Mouse (Mus musculus): ENCODE data around the gene Tada3.

DNA sequence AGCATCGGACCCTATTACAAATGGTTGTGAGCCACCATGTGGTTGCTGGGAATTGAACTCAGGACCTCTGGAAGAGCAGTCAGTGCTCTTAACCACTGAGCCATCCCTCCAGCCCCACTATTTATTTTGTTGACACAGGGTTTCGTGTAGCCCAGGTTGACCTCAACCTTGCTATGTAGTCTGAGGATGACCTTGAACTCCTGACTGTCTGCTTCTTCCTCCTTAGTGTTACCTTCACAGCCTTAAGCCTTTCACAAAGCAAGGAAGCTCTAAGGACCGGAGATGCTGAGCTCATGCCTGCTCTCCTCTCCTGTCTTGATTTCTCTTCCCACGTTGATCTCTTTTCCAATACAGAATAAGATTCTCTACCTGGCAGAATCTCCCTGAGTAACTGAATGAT is 30.8 kb downstream of the Tada3 start:
- no peak for TF ChIP-seq CTCF (IDR thresholded peaks at IDR 0.05; ENCODE audit: extremely low read depth, insufficient read length, insufficient replicate concordance, low read depth, low read length)
- no peak for TF ChIP-seq POLR2A (IDR thresholded peaks at IDR 0.05; ENCODE audit: low read depth, low read length)
